Mouse (Mus musculus) kidney, embryonic 15.5 days (tissue): ENCODE measurements around the gene Serpina1a. TPM values are rescaled to one million over a fixed set of nuclear protein-coding genes. Genes with fewer than 3 reads are reported as not detected.
"Not testable (repeated sequence)": the region's sequence is repeated elsewhere in the genome, so short reads cannot be mapped to it uniquely, and the experiment has no call there.

Source experiments
- ATAC-seq: fragments of 200-750 bp; cut with Nextera tagmentation; replicated peaks from 2 replicates; pipeline ENCODE4 v1.8.0; 2017; ENCODE audit warnings: moderate TSS enrichment; ENCODE audit not compliant: low FRiP score
- H3K27ac ChIP-seq: fragments of 300-500 bp; sonication (generic); 2 replicates; pipeline ENCODE4 v1.5.1; 2015; ENCODE audit warnings: mild to moderate bottlenecking, inconsistent platforms
- H3K27me3 ChIP-seq: fragments of 300-500 bp; sonication (generic); 2 replicates; pipeline ENCODE4 v1.6.1; 2015; ENCODE audit warnings: inconsistent platforms
- H3K36me3 ChIP-seq: fragments of 300-500 bp; sonication (generic); 2 replicates; pipeline ENCODE4 v1.6.1; 2015; ENCODE audit warnings: inconsistent platforms
- H3K4me1 ChIP-seq: fragments of 300-500 bp; sonication (generic); 2 replicates; pipeline ENCODE4 v1.6.1; 2015; ENCODE audit warnings: inconsistent platforms
- H3K4me2 ChIP-seq: fragments of 300-500 bp; sonication (generic); 2 replicates; pipeline ENCODE4 v1.6.1; 2015; ENCODE audit warnings: moderate library complexity, mild to moderate bottlenecking, inconsistent platforms
- H3K4me3 ChIP-seq: fragments of 300-500 bp; sonication (generic); replicated peaks from 2 replicates; pipeline ENCODE4 v1.5.1; 2015; ENCODE audit warnings: mild to moderate bottlenecking, inconsistent platforms
- H3K9ac ChIP-seq: fragments of 300-500 bp; sonication (generic); 2 replicates; pipeline ENCODE4 v1.6.1; 2015; ENCODE audit warnings: mild to moderate bottlenecking, inconsistent platforms
- H3K9me3 ChIP-seq: fragments of 300-500 bp; sonication (generic); replicated peaks from 2 replicates; pipeline ENCODE4 v1.6.1; 2016; ENCODE audit warnings: inconsistent platforms
- WGBS: fragments of 180-500 bp; shearing (Covaris S2); methylation state at CpG from one replicate; pipeline ENCODE4 v1.1.7; 2015; ENCODE audit warnings: mixed read lengths; 5-methylcytosine and 5-hydroxymethylcytosine counted together
- polyA plus RNA-seq: library from polyadenylated mRNA; unstranded; fragments of >200 nt; fragmentation: Nextera tagmentation; extraction: Ambion mirVana; gene quantifications from 2 replicates; pipeline ENCODE4 v1.2.1, GENCODE M21; 2015

Gene Serpina1a
- polyA plus RNA-seq, 1 experiment from 2014 or later = 18.7 TPM

DNA sequence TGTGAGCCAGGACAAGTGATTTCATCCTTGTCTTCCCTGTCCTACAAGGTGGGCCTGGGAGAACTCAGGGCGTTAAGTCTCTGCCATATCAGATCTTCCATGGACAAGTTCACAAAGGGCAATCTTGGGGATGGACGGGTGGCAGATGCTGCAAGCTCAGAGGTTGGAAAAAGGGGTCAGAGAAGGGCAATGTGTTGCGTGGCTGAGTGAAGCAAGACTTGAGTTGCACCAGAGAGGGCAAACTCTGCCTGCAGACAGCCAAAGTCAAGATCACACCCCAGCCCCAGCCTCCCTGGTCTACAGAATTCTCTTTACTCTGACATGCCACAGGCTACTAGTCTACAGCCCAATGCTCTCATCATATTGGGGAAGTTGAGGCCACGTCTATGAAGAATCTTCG, 39.5 kb downstream of the Serpina1a start:
- not testable (repeated sequence) for H3K27me3 ChIP-seq, H3K4me2 ChIP-seq, H3K9ac ChIP-seq, H3K4me3 ChIP-seq, H3K4me1 ChIP-seq, H3K27ac ChIP-seq, ATAC-seq, H3K36me3 ChIP-seq, H3K9me3 ChIP-seq
- WGBS = 79% methylated on average over 5 of the region's 5 CpGs

Other genes starting within 250 kb of the Serpina1a start
- 1.1 and 1.4 TPM in 2 replicates for gene Serpina10, start 232.1 kb downstream of the Serpina1a start, polyA plus RNA-seq
- gene Serpina6, start 206.3 kb downstream of the Serpina1a start, polyA plus RNA-seq = 11.9 and 29.8 TPM in 2 replicates
- gene Serpina16, start 187.4 kb downstream of the Serpina1a start, polyA plus RNA-seq = not detected in 2 replicates
- gene Serpina1f, start 168.0 kb downstream of the Serpina1a start, polyA plus RNA-seq = not detected in 2 replicates
- gene Serpina1d, start 90.0 kb downstream of the Serpina1a start, polyA plus RNA-seq = 1.7 and 5.0 TPM in 2 replicates
- 8.4 and 14.2 TPM in 2 replicates for gene Serpina1b, start 33.2 kb downstream of the Serpina1a start, polyA plus RNA-seq
- gene Serpina1c, start 41.3 kb upstream of the Serpina1a start, polyA plus RNA-seq = 2.3 and 2.6 TPM in 2 replicates
- gene Serpina1e, start 95.4 kb upstream of the Serpina1a start, polyA plus RNA-seq = 1.7 and 2.7 TPM in 2 replicates
- 0.50 TPM in 1 of 2 replicates, not detected in the other for gene Serpina11, start 126.4 kb upstream of the Serpina1a start, polyA plus RNA-seq
- gene Serpina9, start 150.2 kb upstream of the Serpina1a start, polyA plus RNA-seq = not detected in 2 replicates
- gene Serpina12, start 180.9 kb upstream of the Serpina1a start, polyA plus RNA-seq = not detected in 2 replicates
- gene Serpina5, start 237.6 kb upstream of the Serpina1a start, polyA plus RNA-seq = not detected in 2 replicates
- gene Serpina3a, start 249.2 kb upstream of the Serpina1a start, polyA plus RNA-seq = not detected in 2 replicates